Mouse (Mus musculus): ENCODE data around the gene Ippk. TPM values are rescaled to one million over a fixed set of nuclear protein-coding genes. Genes with fewer than 3 reads are reported as not detected.

Ippk gene
- polyA plus RNA-seq, 1 experiment: 3.8 TPM

- TF ChIP-seq POLR2A (IDR thresholded peaks at IDR 0.05; ENCODE audit: borderline replicate concordance, low read depth, low read length): no peak
- TF ChIP-seq CTCF (IDR thresholded peaks at IDR 0.05; ENCODE audit: low read depth, low read length): no peak
- Histone ChIP-seq H3K27ac (ENCODE audit: insufficient read depth, low read depth, low read length) (no peak overlapping the region), H3K4me3 (ENCODE audit: insufficient read depth, low read length) (no peak overlapping the region), H3K4me1 (ENCODE audit: control insufficient read depth, insufficient read depth, low read length) (no peaks in the 10 kb centered on the region)
Measured at GRCm38 (mm10) chr13:49505776-49506175, 84.7 kb downstream of the Ippk start.

- Histone ChIP-seq H3K4me1 (ENCODE audit: control insufficient read depth, insufficient read depth, low read length) (no peaks in the 10 kb centered on the region), H3K4me3 (ENCODE audit: insufficient read depth, low read length) (no peak overlapping the region), H3K27ac (ENCODE audit: insufficient read depth, low read depth, low read length) (no peak overlapping the region)
- TF ChIP-seq CTCF (IDR thresholded peaks at IDR 0.05; ENCODE audit: low read depth, low read length): no peak
Measured at GRCm38 (mm10) chr13:49507176-49507575, 86.1 kb downstream of the Ippk start.

Other genes starting within 250 kb of the Ippk start
- 497 and 521 TPM in 2 replicates for gene Ninj1, start 233.8 kb upstream of the Ippk start, polyA plus RNA-seq (2012; ENCODE audit: insufficient read depth, insufficient read length, missing spikeins)
- gene Card19, start 205.2 kb upstream of the Ippk start, polyA plus RNA-seq (2012; ENCODE audit: insufficient read depth, insufficient read length, missing spikeins): 261 and 268 TPM in 2 replicates
- 139 and 143 TPM in 2 replicates for gene Susd3, start 172.5 kb upstream of the Ippk start, polyA plus RNA-seq (2012; ENCODE audit: insufficient read depth, insufficient read length, missing spikeins)
- gene Fgd3, start 100.9 kb upstream of the Ippk start, polyA plus RNA-seq (2012; ENCODE audit: insufficient read depth, insufficient read length, missing spikeins): 79.0 and 88.6 TPM in 2 replicates
- gene Bicd2, start 79.7 kb upstream of the Ippk start, polyA plus RNA-seq (2012; ENCODE audit: insufficient read depth, insufficient read length, missing spikeins): 38.4 and 42.5 TPM in 2 replicates
- gene Tes3-ps, start 72.1 kb downstream of the Ippk start, polyA plus RNA-seq (2012; ENCODE audit: insufficient read depth, insufficient read length, missing spikeins): 1.2 and 1.8 TPM in 2 replicates
- not detected in 2 replicates for gene Ecm2, start 83.6 kb downstream of the Ippk start, polyA plus RNA-seq (2012; ENCODE audit: insufficient read depth, insufficient read length, missing spikeins)
- gene Aspn, start 123.2 kb downstream of the Ippk start, polyA plus RNA-seq (2012; ENCODE audit: insufficient read depth, insufficient read length, missing spikeins): not detected in 2 replicates
- not detected in 2 replicates for gene Omd, start 161.2 kb downstream of the Ippk start, polyA plus RNA-seq (2012; ENCODE audit: insufficient read depth, insufficient read length, missing spikeins)
- not detected in 2 replicates for gene Ogn, start 186.8 kb downstream of the Ippk start, polyA plus RNA-seq (2012; ENCODE audit: insufficient read depth, insufficient read length, missing spikeins)
- 6.9 and 8.3 TPM in 2 replicates for gene Cenpp, start 231.5 kb downstream of the Ippk start, polyA plus RNA-seq (2012; ENCODE audit: insufficient read depth, insufficient read length, missing spikeins)
- 8.7 and 13.0 TPM in 2 replicates for gene Nol8, start 231.8 kb downstream of the Ippk start, polyA plus RNA-seq (2012; ENCODE audit: insufficient read depth, insufficient read length, missing spikeins)